Mouse (Mus musculus): ENCODE results near the gene Med25. TPM values are rescaled to one million over a fixed set of nuclear protein-coding genes. Genes with fewer than 3 reads are reported as not detected.
"Not testable (repeated sequence)": the region's sequence is repeated elsewhere in the genome, so short reads cannot be mapped to it uniquely, and the experiment has no call there.

The Med25 gene
- polyA plus RNA-seq, 1 experiment from 2014 or later: 64.4 TPM

DNA sequence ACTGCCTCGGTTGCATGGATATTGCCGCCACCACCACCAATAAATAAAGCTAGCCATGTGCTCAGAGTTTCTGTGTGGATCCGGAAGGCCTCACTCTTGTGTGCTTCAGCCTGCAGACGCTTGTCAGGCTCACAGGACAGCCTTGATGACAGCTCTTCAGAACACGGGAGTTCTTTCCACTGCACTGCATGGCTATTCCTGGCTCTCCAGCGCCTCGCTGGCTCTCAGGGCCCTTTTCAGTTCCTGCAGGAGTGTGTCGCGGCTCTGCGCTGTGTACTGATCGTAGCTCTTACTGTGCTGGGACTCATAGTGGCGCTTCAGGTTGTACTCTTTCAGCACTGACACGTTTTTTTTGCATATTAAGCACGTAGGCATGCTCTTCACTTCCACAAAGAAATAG, 14.7 kb downstream of the Med25 start:
- no peak for DNase-seq (ENCODE audit: low spot score)
- TF ChIP-seq CTCF (IDR thresholded peaks at IDR 0.05; ENCODE audit: low read depth) (no peak), EP300 (optimal IDR thresholded peaks at IDR 0.05) (no peak)
- H3K4me3 ChIP-seq (ENCODE audit: low read depth, low read length): no peak overlapping the region
- H3K27me3 ChIP-seq (ENCODE audit: control insufficient read depth, insufficient read depth, low read length): no peaks in the 10 kb centered on the region
- whole genome bisulfite sequencing: 87% methylated on average over 14 of the region's 14 CpGs
- no peak for ATAC-seq (ENCODE audit: low FRiP score, low TSS enrichment)
- H3K9ac ChIP-seq (ENCODE audit: low read length): no peak overlapping the region
- H3K4me2 ChIP-seq (replicated peaks; ENCODE audit: low read depth): no peak overlapping the region
- no peak overlapping the region for H3K27ac ChIP-seq (replicated peaks)
- no peaks in the 10 kb centered on the region for H3K9me3 ChIP-seq (ENCODE audit: control insufficient read depth, low read length)
- peaks cover 33% of the 10 kb centered on the region for H3K36me3 ChIP-seq (ENCODE audit: control insufficient read depth, insufficient read depth, low read length)
- no peaks in the 10 kb centered on the region for H3K4me1 ChIP-seq (replicated peaks; ENCODE audit: control insufficient read depth, insufficient read depth)

DNA sequence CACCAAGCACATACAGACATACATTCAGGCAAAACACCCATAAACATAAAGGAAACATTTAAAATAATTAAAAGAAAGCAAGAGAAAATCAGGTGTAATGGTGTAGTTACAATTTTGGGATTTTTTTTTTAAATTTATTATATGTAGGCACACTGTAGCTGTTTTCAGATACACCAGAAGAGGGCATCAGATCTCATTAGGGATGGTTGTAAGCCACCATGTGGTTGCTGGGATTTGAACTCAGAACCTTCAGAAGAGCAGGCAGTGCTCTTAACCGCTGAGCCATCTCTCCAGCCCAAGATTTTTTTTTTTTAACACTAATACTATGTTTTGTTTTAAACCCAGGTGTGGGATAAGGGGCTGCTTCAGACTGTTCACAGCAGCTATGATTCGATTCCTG, 20.7 kb downstream of the Med25 start:
- peak; percentile 45 for TF ChIP-seq CTCF (IDR thresholded peaks at IDR 0.05; ENCODE audit: low read depth)
- WGBS: 85% methylated on average over 2 of the region's 2 CpGs
- H3K27ac ChIP-seq (replicated peaks); H3K9ac ChIP-seq (ENCODE audit: low read length); H3K27me3 ChIP-seq (ENCODE audit: control insufficient read depth, insufficient read depth, low read length); H3K4me2 ChIP-seq (replicated peaks; ENCODE audit: low read depth); H3K4me3 ChIP-seq (ENCODE audit: low read depth, low read length); ATAC-seq (ENCODE audit: low FRiP score, low TSS enrichment); H3K9me3 ChIP-seq (ENCODE audit: control insufficient read depth, low read length); DNase-seq (ENCODE audit: low spot score); H3K36me3 ChIP-seq (ENCODE audit: control insufficient read depth, insufficient read depth, low read length): not testable (repeated sequence)
- peaks cover 11% of the 10 kb centered on the region for H3K4me1 ChIP-seq (replicated peaks; ENCODE audit: control insufficient read depth, insufficient read depth)

DNA sequence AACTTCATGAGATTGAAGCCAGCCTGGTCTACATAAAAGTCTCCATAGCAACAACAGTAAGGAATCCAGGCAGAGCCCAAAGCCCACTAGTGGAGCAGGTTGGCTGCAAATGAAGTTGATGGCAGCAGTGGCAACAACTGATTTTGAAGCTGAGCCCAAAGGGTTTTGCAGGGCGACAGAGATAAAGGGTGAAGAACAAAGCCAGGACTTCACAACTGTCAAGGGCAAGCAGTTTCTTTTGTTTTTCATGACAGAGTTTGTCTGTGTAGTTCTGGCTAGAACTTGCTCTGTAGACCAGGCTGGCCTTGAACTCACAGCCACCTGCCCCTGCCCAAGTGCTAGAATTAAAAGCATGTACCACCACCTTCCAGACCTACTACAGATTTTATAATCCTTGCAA, 21.3 kb downstream of the Med25 start:
- Histone ChIP-seq H3K36me3 (ENCODE audit: control insufficient read depth, insufficient read depth, low read length) (no peaks in the 10 kb centered on the region), H3K4me1 (replicated peaks; ENCODE audit: control insufficient read depth, insufficient read depth) (peaks cover 13% of the 10 kb centered on the region), H3K27me3 (ENCODE audit: control insufficient read depth, insufficient read depth, low read length) (no peaks in the 10 kb centered on the region), H3K4me2 (replicated peaks; ENCODE audit: low read depth) (no peak overlapping the region), H3K4me3 (ENCODE audit: low read depth, low read length) (no peak overlapping the region), H3K27ac (replicated peaks) (no peak overlapping the region), H3K9ac (ENCODE audit: low read length) (no peak overlapping the region), H3K9me3 (ENCODE audit: control insufficient read depth, low read length) (no peaks in the 10 kb centered on the region)
- TF ChIP-seq EP300 (optimal IDR thresholded peaks at IDR 0.05) (no peak), CTCF (IDR thresholded peaks at IDR 0.05; ENCODE audit: low read depth) (no peak)
- no peak for DNase-seq (ENCODE audit: low spot score)
- WGBS: 86% methylated on average over 1 of the region's 1 CpGs
- no peak for ATAC-seq (ENCODE audit: low FRiP score, low TSS enrichment)

DNA sequence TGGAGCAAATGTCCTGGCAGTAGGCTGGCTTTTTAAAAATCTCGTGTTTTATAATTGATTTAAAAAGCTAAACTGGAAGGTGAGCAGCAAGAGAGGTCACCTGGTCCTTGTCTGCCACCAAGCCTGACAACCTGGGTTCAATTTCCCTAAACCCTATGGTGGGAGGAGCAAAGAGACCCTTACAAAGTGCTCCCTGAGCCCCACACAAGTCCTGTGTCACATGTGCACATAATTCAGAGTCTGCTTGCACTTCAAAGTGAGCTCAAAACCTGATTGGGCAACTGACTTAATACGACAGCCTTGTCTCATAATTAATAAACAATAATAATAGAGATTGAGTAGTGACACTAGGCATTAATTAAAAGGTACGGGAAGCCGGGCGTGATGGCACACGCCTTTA, 21.9 kb downstream of the Med25 start:
- no peak for ATAC-seq (ENCODE audit: low FRiP score, low TSS enrichment)
- H3K4me3 ChIP-seq (ENCODE audit: low read depth, low read length): peak overlapping the region; percentile 98; the same call in 1 of the 2 replicates
- no peaks in the 10 kb centered on the region for H3K9me3 ChIP-seq (ENCODE audit: control insufficient read depth, low read length)
- peak overlapping the region; percentile 75 for H3K4me2 ChIP-seq (replicated peaks; ENCODE audit: low read depth)
- peak overlapping the region; percentile 99; the same call in 1 of the 2 replicates for H3K9ac ChIP-seq (ENCODE audit: low read length)
- H3K36me3 ChIP-seq (ENCODE audit: control insufficient read depth, insufficient read depth, low read length): no peaks in the 10 kb centered on the region
- WGBS: 70% methylated on average over 6 of the region's 6 CpGs
- no peaks in the 10 kb centered on the region for H3K27me3 ChIP-seq (ENCODE audit: control insufficient read depth, insufficient read depth, low read length)
- no peak for DNase-seq (ENCODE audit: low spot score)
- peak overlapping the region; percentile 100 for H3K27ac ChIP-seq (replicated peaks)
- H3K4me1 ChIP-seq (replicated peaks; ENCODE audit: control insufficient read depth, insufficient read depth): peaks cover 18% of the 10 kb centered on the region
- TF ChIP-seq CTCF (IDR thresholded peaks at IDR 0.05; ENCODE audit: low read depth) (no peak), EP300 (optimal IDR thresholded peaks at IDR 0.05) (no peak)

GRCm38 (mm10) chr7:44869697-44870528, 22.6 kb downstream of the Med25 start, which contains the start of gene Ptov1:
Gene Ptov1, minus strand, starts transcription at chr7:44869788.
- Histone ChIP-seq H3K27me3 (ENCODE audit: control insufficient read depth, insufficient read depth, low read length) (no peaks in the 10 kb centered on the region), H3K9me3 (ENCODE audit: control insufficient read depth, low read length) (no peaks in the 10 kb centered on the region), H3K4me3 (ENCODE audit: low read depth, low read length) (peak within 1 kb of the TSS; percentile 98), H3K4me1 (replicated peaks; ENCODE audit: control insufficient read depth, insufficient read depth) (peaks cover 23% of the 10 kb centered on the region), H3K27ac (replicated peaks) (peak within 1 kb of the TSS; percentile 100), H3K9ac (ENCODE audit: low read length) (peak within 1 kb of the TSS; percentile 99), H3K36me3 (ENCODE audit: control insufficient read depth, insufficient read depth, low read length) (no peaks in the 10 kb centered on the region; the same call in 1 of the 2 replicates), H3K4me2 (replicated peaks; ENCODE audit: low read depth) (peak within 1 kb of the TSS; percentile 75)
- WGBS: 2% methylated on average over 29 of the region's 29 CpGs
- ATAC-seq (ENCODE audit: low FRiP score, low TSS enrichment): peak; percentile 91
- peak; percentile 1; the same call in 1 of the 2 replicates for TF ChIP-seq CTCF (IDR thresholded peaks at IDR 0.05; ENCODE audit: low read depth)
- peak; percentile 81 for TF ChIP-seq EP300 (optimal IDR thresholded peaks at IDR 0.05)
- DNase-seq (ENCODE audit: low spot score): peak; percentile 95
